Mouse (Mus musculus): ENCODE data around the gene Hip1.

Gene Hip1

DNA sequence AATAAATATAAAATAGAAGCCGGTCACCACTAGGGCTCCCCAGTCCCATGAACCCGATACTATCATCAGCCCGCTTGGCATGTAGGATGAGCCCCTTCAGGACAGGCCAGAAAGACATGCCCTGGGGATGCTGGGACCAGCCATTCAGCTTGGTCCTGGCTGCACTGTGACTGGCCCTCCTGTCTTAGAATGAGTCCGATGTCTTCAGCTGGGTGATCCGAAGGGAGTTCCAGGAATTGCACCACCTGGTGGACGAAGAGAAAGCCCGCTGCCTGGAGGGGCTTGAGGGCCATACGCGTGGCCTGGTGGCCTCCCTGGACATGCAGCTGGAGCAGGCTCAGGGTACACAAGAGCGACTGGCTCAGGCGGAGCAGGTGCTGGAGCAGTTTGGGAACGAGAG, 181.4 kb downstream of the Hip1 start:
- peak; percentile 22 for DNase-seq

DNA sequence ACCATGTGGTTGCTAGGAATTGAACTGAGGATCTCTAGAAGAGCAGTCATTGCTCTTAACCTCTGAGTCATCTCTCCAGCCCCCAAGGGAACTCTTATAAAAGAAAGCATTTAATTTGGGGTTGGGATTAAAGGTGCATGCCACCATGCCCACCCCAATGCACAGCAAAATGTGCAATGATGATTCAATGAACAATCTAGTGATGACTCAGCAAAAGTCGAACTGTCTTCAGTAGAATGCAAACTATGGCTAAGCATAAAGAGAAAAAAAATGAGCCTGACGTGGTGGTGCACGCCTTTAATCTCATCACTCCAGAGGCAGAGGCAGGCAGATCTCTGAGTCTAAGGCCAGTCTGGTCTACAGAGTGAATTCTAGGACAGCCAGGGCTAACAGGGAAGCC, 182.3 kb downstream of the Hip1 start:
- DNase-seq: no peak

- DNase-seq: no peak
Observed at GRCm38 (mm10) chr5:135359772-135360171, 185.1 kb downstream of the Hip1 start.

GRCm38 (mm10) chr5:135357556-135357955, 187.4 kb downstream of the Hip1 start:
- DNase-seq: peak; percentile 51
